Mouse (Mus musculus) stomach, postnatal 0 days (tissue): ENCODE results near the gene Stub1.

Experiments
- CTCF ChIP-seq: IDR thresholded peaks from 2 replicates; pipeline ENCODE4 v1.5.1; 2016; ENCODE audit warnings: antibody characterized with exemption, low read depth, mild to moderate bottlenecking, moderate library complexity
- EP300 ChIP-seq: optimal IDR thresholded peaks from 2 replicates; pipeline ENCODE3; 2016; ENCODE audit warnings: antibody characterized with exemption

GRCm38 (mm10) chr17:25867509-25867835, 34.3 kb upstream of the Stub1 start:
- TF ChIP-seq CTCF = no peak
- no peak for TF ChIP-seq EP300
